Mouse (Mus musculus): Measurements from ENCODE around the gene Phldb3.

GRCm38 (mm10) chr7:24593621-24594308, 16.8 kb upstream of the Phldb3 start:
- TF ChIP-seq EP300 (IDR thresholded peaks at IDR 0.05; ENCODE audit: low read depth), result no peak
- TF ChIP-seq CTCF (IDR thresholded peaks at IDR 0.05; ENCODE audit: low read depth), result no peak
